Mouse (Mus musculus): ENCODE data around the gene Map1lc3a. TPM values are rescaled to one million over a fixed set of nuclear protein-coding genes. Genes with fewer than 3 reads are reported as not detected.

Gene Map1lc3a
- polyA plus RNA-seq, 1 experiment from 2014 or later = 772 TPM

DNA sequence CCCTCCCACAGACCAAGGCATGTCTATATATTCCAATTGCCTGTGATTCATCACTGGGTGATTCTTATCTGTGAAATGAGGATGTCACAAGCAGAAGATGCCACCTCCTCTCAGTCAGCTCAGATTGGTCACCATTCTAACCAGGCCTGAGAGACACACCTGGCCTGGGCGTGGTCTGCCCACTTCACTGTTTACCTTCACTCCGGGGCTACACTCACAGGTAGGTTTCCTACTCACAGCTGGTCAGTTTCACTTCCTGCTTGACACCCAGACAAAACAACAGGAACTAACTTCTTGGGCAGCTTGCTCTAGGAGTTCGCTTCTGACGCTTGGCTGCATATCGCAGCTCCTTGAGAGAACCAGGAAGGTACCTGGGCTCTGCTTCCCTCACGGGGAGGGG is 19.4 kb downstream of the Map1lc3a start:
- Histone ChIP-seq H3K36me3 (ENCODE audit: control insufficient read depth, insufficient read depth, low read length) (peaks cover 39% of the 10 kb centered on the region), H3K9ac (ENCODE audit: low read depth, low read length) (no peak overlapping the region), H3K27ac (ENCODE audit: low read depth, low read length) (no peak overlapping the region), H3K4me2 (ENCODE audit: low read length) (no peak overlapping the region), H3K4me3 (ENCODE audit: low read length) (no peak overlapping the region), H3K9me3 (ENCODE audit: control insufficient read depth, low read length) (no peaks in the 10 kb centered on the region), H3K27me3 (replicated peaks; ENCODE audit: control insufficient read depth, insufficient read depth, low read length) (no peaks in the 10 kb centered on the region), H3K4me1 (ENCODE audit: control insufficient read depth, insufficient read depth, low read depth, low read length) (no peaks in the 10 kb centered on the region)
- 97% methylated on average over 6 of the region's 6 CpGs for whole genome bisulfite sequencing
- no peak for ATAC-seq

DNA sequence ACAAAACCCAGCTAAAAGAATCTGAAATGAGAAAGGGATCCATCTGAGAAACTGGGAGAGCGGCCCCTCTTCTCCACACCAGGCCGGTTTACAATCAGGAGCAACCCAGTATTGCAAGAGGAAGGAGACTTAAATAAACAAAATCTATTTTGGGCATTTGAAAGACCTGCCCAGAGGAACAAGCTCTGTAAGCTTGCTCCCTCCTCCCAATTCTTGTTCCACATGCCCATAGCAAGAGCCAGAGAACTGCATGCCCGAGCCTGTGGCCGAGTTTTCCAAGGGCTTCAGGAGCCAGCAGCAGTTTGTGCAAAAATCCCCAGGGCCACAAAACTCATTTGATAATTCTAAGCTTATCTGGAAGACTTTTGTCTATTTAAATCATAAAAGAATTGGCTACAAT is 23.5 kb downstream of the Map1lc3a start:
- Histone ChIP-seq H3K9ac (ENCODE audit: low read depth, low read length) (no peak overlapping the region), H3K27me3 (replicated peaks; ENCODE audit: control insufficient read depth, insufficient read depth, low read length) (no peaks in the 10 kb centered on the region), H3K9me3 (ENCODE audit: control insufficient read depth, low read length) (no peaks in the 10 kb centered on the region), H3K36me3 (ENCODE audit: control insufficient read depth, insufficient read depth, low read length) (peaks cover 23% of the 10 kb centered on the region), H3K27ac (ENCODE audit: low read depth, low read length) (no peak overlapping the region), H3K4me2 (ENCODE audit: low read length) (no peak overlapping the region), H3K4me1 (ENCODE audit: control insufficient read depth, insufficient read depth, low read depth, low read length) (no peaks in the 10 kb centered on the region), H3K4me3 (ENCODE audit: low read length) (no peak overlapping the region)
- WGBS = 81% methylated on average over 4 of the region's 4 CpGs
- no peak for ATAC-seq

DNA sequence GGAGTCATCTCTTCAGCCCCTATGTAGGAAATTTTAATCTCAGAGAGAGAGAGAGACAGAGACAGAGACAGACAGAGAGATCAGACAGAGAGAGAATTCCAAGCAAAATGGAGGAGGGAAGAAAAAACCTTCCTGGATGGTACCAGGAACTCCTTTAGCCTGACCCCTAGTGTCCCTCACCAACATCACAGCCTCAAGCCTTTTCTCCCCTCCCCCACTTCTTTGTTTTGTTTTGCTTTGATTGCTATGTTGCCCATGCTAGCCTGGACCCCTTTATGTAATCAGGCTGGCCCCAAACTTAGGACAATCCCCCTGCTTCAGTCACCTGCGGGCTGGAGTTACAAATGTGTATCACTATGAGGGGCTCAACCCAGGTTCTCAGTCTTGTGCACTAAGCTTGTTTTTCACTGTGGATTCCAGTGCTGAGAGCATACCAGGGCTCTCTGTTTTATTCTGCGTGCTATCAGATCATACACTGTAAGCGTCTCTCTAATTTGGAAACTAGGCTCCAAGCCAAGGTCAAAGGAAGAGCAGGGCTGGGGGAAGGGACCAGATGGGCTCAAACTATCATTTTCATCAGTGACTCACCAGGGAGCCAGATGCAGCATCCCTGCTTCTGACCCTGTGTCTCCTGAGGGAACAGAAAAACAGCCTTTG is 33.0 kb downstream of the Map1lc3a start:
- no peak overlapping the region for H3K9ac ChIP-seq (ENCODE audit: low read depth, low read length)
- no peak overlapping the region for H3K4me3 ChIP-seq (ENCODE audit: low read length)
- no peaks in the 10 kb centered on the region for H3K4me1 ChIP-seq (ENCODE audit: control insufficient read depth, insufficient read depth, low read depth, low read length)
- no peaks in the 10 kb centered on the region for H3K27me3 ChIP-seq (replicated peaks; ENCODE audit: control insufficient read depth, insufficient read depth, low read length)
- H3K36me3 ChIP-seq (ENCODE audit: control insufficient read depth, insufficient read depth, low read length) = peaks cover 17% of the 10 kb centered on the region
- no peak for ATAC-seq
- H3K4me2 ChIP-seq (ENCODE audit: low read length) = no peak overlapping the region
- H3K9me3 ChIP-seq (ENCODE audit: control insufficient read depth, low read length) = no peaks in the 10 kb centered on the region
- WGBS = 37% methylated on average over 3 of the region's 3 CpGs
- H3K27ac ChIP-seq (ENCODE audit: low read depth, low read length) = no peak overlapping the region

DNA sequence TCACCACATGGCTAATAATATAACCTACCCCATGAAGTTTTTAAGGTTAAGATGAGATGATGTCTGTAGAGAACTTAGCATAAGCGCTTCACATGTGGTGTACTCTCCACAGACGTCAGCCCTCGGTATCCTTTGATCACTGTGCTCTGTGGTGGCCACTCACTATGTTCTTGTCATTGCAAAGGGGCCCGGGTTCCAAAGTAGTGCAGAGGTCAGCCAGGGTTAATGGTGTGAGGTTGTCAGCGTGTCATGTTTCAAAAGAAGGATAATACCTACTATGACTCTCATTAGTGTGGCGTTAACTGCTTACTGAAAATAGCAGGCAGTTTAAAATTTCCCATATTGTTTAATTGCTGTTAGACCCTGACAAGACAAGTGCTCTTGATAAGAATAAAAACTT is 37.6 kb downstream of the Map1lc3a start:
- H3K4me3 ChIP-seq (ENCODE audit: low read length) = no peak overlapping the region
- no peak overlapping the region for H3K9ac ChIP-seq (ENCODE audit: low read depth, low read length)
- H3K27ac ChIP-seq (ENCODE audit: low read depth, low read length) = no peak overlapping the region
- no peaks in the 10 kb centered on the region for H3K9me3 ChIP-seq (ENCODE audit: control insufficient read depth, low read length)
- no peaks in the 10 kb centered on the region for H3K4me1 ChIP-seq (ENCODE audit: control insufficient read depth, insufficient read depth, low read depth, low read length)
- H3K4me2 ChIP-seq (ENCODE audit: low read length) = no peak overlapping the region
- H3K27me3 ChIP-seq (replicated peaks; ENCODE audit: control insufficient read depth, insufficient read depth, low read length) = no peaks in the 10 kb centered on the region
- no peak for ATAC-seq
- peaks cover 15% of the 10 kb centered on the region for H3K36me3 ChIP-seq (ENCODE audit: control insufficient read depth, insufficient read depth, low read length)
- 54% methylated on average over 6 of the region's 6 CpGs for WGBS

DNA sequence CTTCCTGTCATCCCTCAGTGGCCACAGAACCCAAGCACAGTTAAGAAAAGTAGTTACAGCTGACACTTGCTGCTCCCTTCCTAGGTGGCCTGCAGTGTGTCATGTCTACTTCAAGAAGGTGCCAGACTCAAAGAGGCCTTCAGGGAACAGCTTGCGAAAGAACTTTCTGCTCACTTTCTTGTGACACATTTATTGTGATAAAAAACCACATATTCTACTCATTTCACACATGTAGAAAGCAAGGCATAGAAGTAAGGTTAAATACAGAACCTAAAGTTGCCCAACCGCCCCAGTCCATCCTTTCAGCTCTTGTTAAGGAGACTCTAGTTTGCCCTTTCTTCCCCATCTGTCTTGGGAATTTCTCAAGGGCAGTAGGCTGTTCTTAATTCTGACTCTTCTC is 42.5 kb downstream of the Map1lc3a start:
- no peak overlapping the region for H3K4me3 ChIP-seq (ENCODE audit: low read length)
- WGBS = 94% methylated on average over 2 of the region's 2 CpGs
- H3K9ac ChIP-seq (ENCODE audit: low read depth, low read length) = no peak overlapping the region
- H3K27me3 ChIP-seq (replicated peaks; ENCODE audit: control insufficient read depth, insufficient read depth, low read length) = no peaks in the 10 kb centered on the region
- ATAC-seq = no peak
- no peak overlapping the region for H3K4me2 ChIP-seq (ENCODE audit: low read length)
- no peak overlapping the region for H3K27ac ChIP-seq (ENCODE audit: low read depth, low read length)
- no peaks in the 10 kb centered on the region for H3K4me1 ChIP-seq (ENCODE audit: control insufficient read depth, insufficient read depth, low read depth, low read length)
- H3K36me3 ChIP-seq (ENCODE audit: control insufficient read depth, insufficient read depth, low read length) = peaks cover 7% of the 10 kb centered on the region
- no peaks in the 10 kb centered on the region for H3K9me3 ChIP-seq (ENCODE audit: control insufficient read depth, low read length)

DNA sequence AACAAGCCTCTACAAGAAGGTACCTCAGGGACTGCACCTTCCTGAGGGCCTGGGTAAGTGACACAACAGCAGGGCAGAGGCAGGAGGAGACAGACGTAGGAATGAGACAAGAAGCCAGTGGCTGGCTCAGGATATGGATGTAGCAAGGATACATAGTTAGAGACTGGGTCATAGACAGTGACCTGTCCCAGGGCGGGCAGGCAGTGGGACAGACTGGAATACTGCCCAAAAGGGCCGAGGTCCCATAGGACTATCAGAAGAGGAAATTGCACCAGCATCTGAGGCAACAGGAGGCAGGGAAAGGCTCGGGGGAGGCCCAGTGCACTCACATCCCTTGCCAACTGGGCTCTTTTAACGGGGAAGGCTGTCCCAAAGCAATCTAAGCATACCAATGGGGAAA is 44.5 kb downstream of the Map1lc3a start:
- Histone ChIP-seq H3K4me1 (ENCODE audit: control insufficient read depth, insufficient read depth, low read depth, low read length) (no peaks in the 10 kb centered on the region), H3K27me3 (replicated peaks; ENCODE audit: control insufficient read depth, insufficient read depth, low read length) (no peaks in the 10 kb centered on the region)
- 85% methylated on average over 5 of the region's 5 CpGs for WGBS

DNA sequence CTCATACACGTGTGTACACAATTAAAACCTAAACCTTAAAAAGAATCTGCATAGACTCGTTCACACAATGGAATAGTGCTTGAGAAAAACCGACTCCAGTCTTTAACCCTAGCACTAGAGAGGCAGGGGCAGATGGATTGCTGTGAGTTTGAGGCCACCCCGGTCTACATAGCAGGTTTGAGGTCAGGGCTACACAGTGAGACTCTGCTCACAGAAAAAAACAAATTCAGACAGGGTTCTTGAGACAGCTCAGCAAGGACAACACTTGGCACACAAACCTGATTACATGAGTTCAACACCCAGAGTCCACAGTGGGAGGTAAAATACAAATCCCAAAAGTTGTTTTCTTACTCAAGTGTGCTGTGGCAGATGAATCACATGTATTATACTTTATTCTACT is 49.9 kb downstream of the Map1lc3a start:
- Histone ChIP-seq H3K9me3 (ENCODE audit: control insufficient read depth, low read length) (no peaks in the 10 kb centered on the region), H3K27me3 (replicated peaks; ENCODE audit: control insufficient read depth, insufficient read depth, low read length) (no peaks in the 10 kb centered on the region), H3K4me2 (ENCODE audit: low read length) (no peak overlapping the region), H3K36me3 (ENCODE audit: control insufficient read depth, insufficient read depth, low read length) (peaks cover 21% of the 10 kb centered on the region), H3K4me1 (ENCODE audit: control insufficient read depth, insufficient read depth, low read depth, low read length) (no peaks in the 10 kb centered on the region), H3K27ac (ENCODE audit: low read depth, low read length) (no peak overlapping the region), H3K4me3 (ENCODE audit: low read length) (no peak overlapping the region), H3K9ac (ENCODE audit: low read depth, low read length) (no peak overlapping the region)
- WGBS = 96% methylated on average over 4 of the region's 4 CpGs
- no peak for ATAC-seq

More for the DNA sequence above, 44.5 kb downstream of the Map1lc3a start:
- no peak for ATAC-seq
- H3K9ac ChIP-seq (ENCODE audit: low read depth, low read length) = no peak overlapping the region
- no peak overlapping the region for H3K4me2 ChIP-seq (ENCODE audit: low read length)
- H3K36me3 ChIP-seq (ENCODE audit: control insufficient read depth, insufficient read depth, low read length) = peaks cover 4% of the 10 kb centered on the region; the same call in 1 of the 2 replicates
- H3K27ac ChIP-seq (ENCODE audit: low read depth, low read length) = no peak overlapping the region
- no peaks in the 10 kb centered on the region for H3K9me3 ChIP-seq (ENCODE audit: control insufficient read depth, low read length)
- H3K4me3 ChIP-seq (ENCODE audit: low read length) = no peak overlapping the region

Other genes with a start within 250 kb of the Map1lc3a start
- gene Ahcy, start 201.8 kb upstream of the Map1lc3a start, polyA plus RNA-seq (2015; fragmentation: Nextera tagmentation; extraction: Ambion mirVana) = 33.3 and 36.6 TPM in 2 replicates
- 33.6 and 37.9 TPM in 2 replicates for gene Itch, start 142.8 kb upstream of the Map1lc3a start, polyA plus RNA-seq (2015; fragmentation: Nextera tagmentation; extraction: Ambion mirVana)
- gene Dynlrb1, start 39.8 kb upstream of the Map1lc3a start, polyA plus RNA-seq (2015; fragmentation: Nextera tagmentation; extraction: Ambion mirVana) = 746 and 788 TPM in 2 replicates
- gene Pigu, start 81.1 kb downstream of the Map1lc3a start, polyA plus RNA-seq (2015; fragmentation: Nextera tagmentation; extraction: Ambion mirVana) = 64.6 and 67.7 TPM in 2 replicates
- 92.1 and 116 TPM in 2 replicates for gene Trp53inp2, start 104.8 kb downstream of the Map1lc3a start, polyA plus RNA-seq (2015; fragmentation: Nextera tagmentation; extraction: Ambion mirVana)
- 15.8 and 19.4 TPM in 2 replicates for gene Ncoa6, start 197.6 kb downstream of the Map1lc3a start, polyA plus RNA-seq (2015; fragmentation: Nextera tagmentation; extraction: Ambion mirVana)
- gene Acss2, start 241.7 kb downstream of the Map1lc3a start, polyA plus RNA-seq (2015; fragmentation: Nextera tagmentation; extraction: Ambion mirVana) = 28.4 and 29.3 TPM in 2 replicates
- 89.4 and 89.9 TPM in 2 replicates for gene Ggt7, start 241.9 kb downstream of the Map1lc3a start, polyA plus RNA-seq (2015; fragmentation: Nextera tagmentation; extraction: Ambion mirVana)